Mouse (Mus musculus) adrenal gland, postnatal 14 days (tissue): ENCODE results near the gene Steap3. TPM values are rescaled to one million over a fixed set of nuclear protein-coding genes. Genes with fewer than 3 reads are reported as not detected.
A peak's percentile ranks its signal among the peaks of the same experiment; 100 is the strongest.

Experiments
- DNase-seq: peaks from one replicate; pipeline ENCODE4 v3.0.0; 2021; ENCODE audit warnings: mixed read lengths
- total RNA-seq: library from RNA; stranded (reverse); gene quantifications from 2 replicates; pipeline ENCODE4 v1.2.3, GENCODE M21; 2021

Steap3 gene
- total RNA-seq, 1 experiment from 2014 or later: 29.6 TPM

DNA sequence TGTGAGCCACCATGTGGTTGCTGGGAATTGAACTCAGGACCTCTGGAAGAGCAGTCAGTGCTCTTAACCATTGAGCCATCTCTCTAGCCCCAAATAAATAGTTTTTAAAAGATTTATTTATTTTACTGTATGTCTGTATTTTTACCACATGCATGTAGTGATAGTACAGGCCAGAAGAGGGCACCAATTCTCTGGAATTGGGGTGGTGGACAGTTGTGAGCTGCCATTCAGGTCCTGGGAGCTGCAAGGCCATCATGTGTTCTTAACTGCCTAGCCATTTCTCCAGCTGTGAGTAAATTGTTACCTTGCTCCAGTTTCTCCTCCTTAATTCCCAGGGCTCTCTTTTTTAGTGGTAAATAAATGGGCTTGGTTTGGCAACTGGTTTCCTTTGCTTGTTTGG, 118.3 kb downstream of the Steap3 start:
- peak; percentile 70 for DNase-seq

DNA sequence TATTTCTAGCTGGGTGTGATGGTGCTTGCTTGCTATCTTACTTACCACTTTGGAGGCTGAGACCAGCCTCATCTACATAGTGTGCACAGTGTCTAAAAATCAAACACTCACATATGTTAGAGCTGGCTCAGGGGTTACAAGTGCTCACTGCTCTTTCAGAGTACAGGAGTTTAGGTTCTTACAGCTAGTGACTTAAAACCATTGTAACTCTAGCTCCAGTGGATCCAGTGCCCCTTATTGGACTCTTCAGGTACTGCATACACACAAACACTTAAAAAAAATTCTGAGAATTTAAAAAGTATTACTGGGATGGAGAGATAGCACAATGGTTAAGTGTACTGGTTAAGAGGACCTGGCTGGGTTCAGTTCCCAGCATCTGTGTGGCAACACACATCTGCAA, 125.5 kb downstream of the Steap3 start:
- peak; percentile 21 for DNase-seq

GRCm38 (mm10) chr1:120145527-120146216, 126.8 kb downstream of the Steap3 start:
- no peak for DNase-seq

DNA sequence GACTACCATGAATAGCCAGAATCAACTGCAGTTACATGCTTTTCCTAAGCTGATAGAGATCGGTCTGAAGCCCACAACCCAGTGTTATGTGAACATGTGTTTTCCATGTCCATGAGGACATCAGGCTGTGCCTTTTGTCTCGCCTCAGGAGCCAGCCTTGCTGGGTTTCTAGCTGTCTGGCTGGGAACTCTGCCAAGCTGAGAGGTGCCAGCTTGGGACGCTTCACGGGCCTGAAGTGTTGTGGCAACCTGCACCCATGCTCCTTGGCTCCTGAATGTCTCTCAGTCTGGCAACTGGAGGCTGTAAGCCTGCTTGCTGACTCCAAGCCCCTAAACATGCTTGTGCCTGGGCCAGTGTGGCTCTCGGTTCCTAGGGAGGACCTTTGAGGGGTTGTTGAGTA, 130.0 kb downstream of the Steap3 start:
- DNase-seq: peak; percentile 72

Other genes with a start within 250 kb of the Steap3 start
- gene Tmem37, start 198.6 kb downstream of the Steap3 start, total RNA-seq: 19.8 and 26.9 TPM in 2 replicates
- gene Dbi, start 151.6 kb downstream of the Steap3 start, total RNA-seq: 891 and 1,093 TPM in 2 replicates
- 8.8 and 10.7 TPM in 2 replicates for gene 3110009E18Rik, start 151.5 kb downstream of the Steap3 start, total RNA-seq
- gene C1ql2, start 67.9 kb upstream of the Steap3 start, total RNA-seq: 0.19 TPM in 1 of 2 replicates, not detected in the other
- 2.1 and 11.4 TPM in 2 replicates for gene Marco, start 232.3 kb upstream of the Steap3 start, total RNA-seq